Mouse (Mus musculus): ENCODE results near the gene Cdk9.

Cdk9 gene

GRCm38 (mm10) chr2:32705018-32705417 lies 7.9 kb downstream of the Cdk9 start:
- no peak for DNase-seq (ENCODE audit: low read depth)

GRCm38 (mm10) chr2:32704021-32704421 lies 8.9 kb downstream of the Cdk9 start, which contains the start of gene Fpgs:
TSS of gene Fpgs (minus strand) at chr2:32704145.
- no peak for DNase-seq (ENCODE audit: low read depth)

- DNase-seq (ENCODE audit: low read depth), result no peak
Measured at GRCm38 (mm10) chr2:32703046-32703445, 9.8 kb downstream of the Cdk9 start.

- DNase-seq (ENCODE audit: low read depth), result no peak
Measured at GRCm38 (mm10) chr2:32700966-32701743, 11.7 kb downstream of the Cdk9 start.

- no peak for DNase-seq (ENCODE audit: low read depth)
Measured at GRCm38 (mm10) chr2:32699680-32700079, 13.2 kb downstream of the Cdk9 start.

GRCm38 (mm10) chr2:32694691-32695090 lies 18.2 kb downstream of the Cdk9 start:
- no peak for DNase-seq (ENCODE audit: low read depth)

GRCm38 (mm10) chr2:32693823-32694411 lies 19.0 kb downstream of the Cdk9 start:
- DNase-seq (ENCODE audit: low read depth), result peak; percentile 99

- DNase-seq (ENCODE audit: low read depth), result peak; percentile 20
Measured at GRCm38 (mm10) chr2:32693282-32693681, 19.6 kb downstream of the Cdk9 start.

- no peak for DNase-seq (ENCODE audit: low read depth)
Measured at GRCm38 (mm10) chr2:32692496-32692895, 20.4 kb downstream of the Cdk9 start.

- DNase-seq (ENCODE audit: low read depth), result no peak
Measured at GRCm38 (mm10) chr2:32691041-32691440, 21.8 kb downstream of the Cdk9 start.

GRCm38 (mm10) chr2:32689420-32689819 lies 23.5 kb downstream of the Cdk9 start:
- DNase-seq (ENCODE audit: low read depth), result peak; percentile 93

GRCm38 (mm10) chr2:32687562-32687961 lies 25.3 kb downstream of the Cdk9 start:
- no peak for DNase-seq (ENCODE audit: low read depth)

GRCm38 (mm10) chr2:32686640-32687039 lies 26.2 kb downstream of the Cdk9 start:
- DNase-seq (ENCODE audit: low read depth), result peak; percentile 23

GRCm38 (mm10) chr2:32685807-32686206 lies 27.1 kb downstream of the Cdk9 start:
- DNase-seq (ENCODE audit: low read depth), result no peak

GRCm38 (mm10) chr2:32684681-32685428 lies 28.0 kb downstream of the Cdk9 start:
- DNase-seq (ENCODE audit: low read depth), result no peak

- DNase-seq (ENCODE audit: low read depth), result no peak
Measured at GRCm38 (mm10) chr2:32683701-32684100, 29.2 kb downstream of the Cdk9 start.

GRCm38 (mm10) chr2:32682721-32683417 lies 30.0 kb downstream of the Cdk9 start:
- DNase-seq (ENCODE audit: low read depth), result no peak

GRCm38 (mm10) chr2:32681754-32682153 lies 31.1 kb downstream of the Cdk9 start:
- DNase-seq (ENCODE audit: low read depth), result no peak

GRCm38 (mm10) chr2:32680961-32681650 lies 31.8 kb downstream of the Cdk9 start:
- no peak for DNase-seq (ENCODE audit: low read depth)

GRCm38 (mm10) chr2:32680051-32680451 lies 32.8 kb downstream of the Cdk9 start:
- DNase-seq (ENCODE audit: low read depth), result peak; percentile 47

GRCm38 (mm10) chr2:32677683-32678082 lies 35.2 kb downstream of the Cdk9 start:
- DNase-seq (ENCODE audit: low read depth), result no peak

GRCm38 (mm10) chr2:32676821-32677220 lies 36.1 kb downstream of the Cdk9 start:
- no peak for DNase-seq (ENCODE audit: low read depth)

All from 416B (cell line).